Mouse (Mus musculus) CH12.LX (cell line): ENCODE results near the gene Nwd1. TPM values are rescaled to one million over a fixed set of nuclear protein-coding genes. Genes with fewer than 3 reads are reported as not detected.

Source experiments
- DNase-seq: peaks from one replicate; pipeline ENCODE4 v3.0.0-alpha.2; 2013; ENCODE audit errors: extremely low read depth
- H3K27ac ChIP-seq: 2 replicates; pipeline ENCODE4 v1.5.1; 2012; ENCODE audit warnings: low read depth, mild to moderate bottlenecking, control low read depth, moderate library complexity; ENCODE audit not compliant: insufficient read depth
- H3K27me3 ChIP-seq: replicated peaks from 2 replicates; pipeline ENCODE3; 2012; ENCODE audit warnings: inconsistent platforms
- H3K36me3 ChIP-seq, 2 experiments: replicated peaks in 1 of 2; 2 replicates each; pipeline versions ENCODE3 to v1.6.1; 2012; ENCODE audit warnings: inconsistent platforms in 1 of 2, low read length in 1 of 2, mild to moderate bottlenecking in 1 of 2, mixed read lengths in 1 of 2, moderate library complexity in 1 of 2; ENCODE audit not compliant: control insufficient read depth in 1 of 2, insufficient read depth in 1 of 2
- H3K4me1 ChIP-seq, 2 experiments: 2 replicates each; pipeline ENCODE4 v1.6.1; 2012; ENCODE audit warnings: inconsistent platforms in 1 of 2, moderate library complexity in 1 of 2; ENCODE audit not compliant: insufficient read depth in 2 of 2, control insufficient read depth in 1 of 2
- H3K4me2 ChIP-seq: 2 replicates; pipeline ENCODE4 v1.6.1; 2012; ENCODE audit warnings: low read depth, mild to moderate bottlenecking, control low read depth; ENCODE audit not compliant: poor library complexity, insufficient read depth, severe bottlenecking
- H3K4me3 ChIP-seq, 3 experiments: fragments of 150-350 bp in 1 of 3; sonication (generic) in 1 of 3; replicated peaks in 1 of 3; 2 replicates each; pipeline versions ENCODE3 to v1.5.1; 2011 to 2012; ENCODE audit warnings: low read depth in 2 of 3, low read length in 2 of 3, mild to moderate bottlenecking in 2 of 3, moderate library complexity in 2 of 3, control low read depth in 1 of 3, improper control_type of control experiment in 1 of 3, inconsistent platforms in 1 of 3, mixed read lengths in 1 of 3; ENCODE audit not compliant: poor library complexity in 1 of 3
- H3K79me2 ChIP-seq: replicated peaks from 2 replicates; pipeline ENCODE4 v1.6.1; 2012; ENCODE audit warnings: mild to moderate bottlenecking, moderate library complexity; ENCODE audit not compliant: control insufficient read depth, poor library complexity, insufficient read depth, severe bottlenecking; ENCODE audit errors: extremely low read depth
- H3K9ac ChIP-seq: 2 replicates; pipeline ENCODE4 v1.6.1; 2012; ENCODE audit warnings: low read depth, mild to moderate bottlenecking, control low read depth, moderate library complexity; ENCODE audit not compliant: insufficient read depth
- H3K9me3 ChIP-seq: replicated peaks from 2 replicates; pipeline ENCODE3; 2012; ENCODE audit warnings: low read length, inconsistent platforms, mixed read lengths
- BHLHE40 ChIP-seq: IDR thresholded peaks from 2 replicates; pipeline ENCODE4 v1.6.1; 2011; ENCODE audit warnings: mild to moderate bottlenecking, low read depth, low read length, improper control_type of control experiment
- CTCF ChIP-seq, 2 experiments: IDR thresholded peaks in 1 of 2; conservative IDR thresholded peaks in 1 of 2; 2 replicates each; pipeline ENCODE4 v1.5.1; 2011 to 2012; ENCODE audit warnings: low read depth in 2 of 2, low read length in 2 of 2, improper control_type of control experiment in 1 of 2, inconsistent platforms in 1 of 2, mild to moderate bottlenecking in 1 of 2, moderate library complexity in 1 of 2
- ELF1 ChIP-seq: IDR thresholded peaks from 2 replicates; pipeline ENCODE4 v1.6.1; 2014; ENCODE audit warnings: low read depth, mild to moderate bottlenecking, inconsistent platforms, low read length, improper control_type of control experiment
- EP300 ChIP-seq: IDR thresholded peaks from 2 replicates; pipeline ENCODE4 v1.6.1; 2011; ENCODE audit warnings: low read length, improper control_type of control experiment
- GABPA ChIP-seq: IDR thresholded peaks from 2 replicates; pipeline ENCODE4 v1.6.1; 2012; ENCODE audit warnings: low read depth, low read length, improper control_type of control experiment, inconsistent platforms; ENCODE audit not compliant: insufficient replicate concordance
- JUN ChIP-seq: IDR thresholded peaks from 2 replicates; pipeline ENCODE4 v1.6.1; 2011; ENCODE audit warnings: low read depth, mild to moderate bottlenecking, low read length, improper control_type of control experiment, moderate library complexity; ENCODE audit not compliant: insufficient read depth
- JUND ChIP-seq: conservative IDR thresholded peaks from 2 replicates; pipeline ENCODE4 v1.6.1; 2011; ENCODE audit warnings: low read depth, low read length, improper control_type of control experiment
- MEF2A ChIP-seq: IDR thresholded peaks from 2 replicates; pipeline ENCODE4 v1.6.1; 2014; ENCODE audit warnings: low read depth, mild to moderate bottlenecking, inconsistent platforms, low read length, improper control_type of control experiment, borderline replicate concordance
- POLR2A ChIP-seq: IDR thresholded peaks from 2 replicates; pipeline ENCODE4 v1.6.1; 2011; ENCODE audit warnings: low read depth, mild to moderate bottlenecking, improper control_type of control experiment, low read length
- POLR2AphosphoS2 ChIP-seq: IDR thresholded peaks from 2 replicates; pipeline ENCODE4 v1.6.1; 2011; ENCODE audit warnings: low read depth, low read length, improper control_type of control experiment
- RAD21 ChIP-seq: IDR thresholded peaks from 2 replicates; pipeline ENCODE4 v1.6.1; 2011; ENCODE audit warnings: low read depth, mild to moderate bottlenecking, low read length, improper control_type of control experiment, moderate library complexity
- RCOR1 ChIP-seq: conservative IDR thresholded peaks from 2 replicates; pipeline ENCODE4 v1.6.1; 2012; ENCODE audit warnings: low read depth, mild to moderate bottlenecking, inconsistent platforms, low read length, improper control_type of control experiment
- SIN3A ChIP-seq: IDR thresholded peaks from 2 replicates; pipeline ENCODE4 v1.6.1; 2012; ENCODE audit warnings: low read length, improper control_type of control experiment, inconsistent platforms
- SMC3 ChIP-seq: IDR thresholded peaks from 2 replicates; pipeline ENCODE4 v1.6.1; 2011; ENCODE audit warnings: low read depth, low read length, improper control_type of control experiment
- TCF12 ChIP-seq: IDR thresholded peaks from 2 replicates; pipeline ENCODE4 v1.6.1; 2014; ENCODE audit warnings: low read depth, mild to moderate bottlenecking, inconsistent platforms, low read length, improper control_type of control experiment
- UBTF ChIP-seq: IDR thresholded peaks from 2 replicates; pipeline ENCODE4 v1.6.1; 2012; ENCODE audit warnings: low read depth, mild to moderate bottlenecking, inconsistent platforms, low read length, improper control_type of control experiment, moderate library complexity
- USF2 ChIP-seq: conservative IDR thresholded peaks from 2 replicates; pipeline ENCODE4 v1.6.1; 2011; ENCODE audit warnings: low read depth, low read length, improper control_type of control experiment
- ZKSCAN1 ChIP-seq: IDR thresholded peaks from 2 replicates; pipeline ENCODE4 v1.6.1; 2012; ENCODE audit warnings: low read depth, inconsistent platforms, low read length, improper control_type of control experiment, borderline replicate concordance
- ZNF384 ChIP-seq: IDR thresholded peaks from 2 replicates; pipeline ENCODE4 v1.6.1; 2012; ENCODE audit warnings: low read depth, low read length, improper control_type of control experiment, inconsistent platforms
- dilution Hi-C: fragments of 300-500 bp; cut with MboI; formaldehyde crosslinking; loops from 2 replicates; pipeline ENCODE4 v1.14.3; 2020; ENCODE audit warnings: low sequenced_read_pairs; ENCODE audit not compliant: extremely low pct_unique_long_range_greater_than_20kb, extremely low pct_ligation_motif_present
- in situ Hi-C: fragments of 300-500 bp; cut with MboI; formaldehyde crosslinking; loops from 3 replicates; pipeline ENCODE4 v1.14.3; 2019; ENCODE audit warnings: low sequenced_read_pairs, low pct_ligation_motif_present, low pct_unique_long_range_greater_than_20kb, mixed read lengths
- polyA plus RNA-seq: library from polyadenylated mRNA; unstranded; fragments of >175 nt; gene quantifications from 2 replicates; pipeline ENCODE4 v1.2.1, GENCODE M21; 2012; ENCODE audit warnings: low read depth; ENCODE audit not compliant: insufficient read length
- total RNA-seq, 2 experiments: library from RNA; depleted of rRNA; stranded (reverse); fragments of 300-350 nt in 1 of 2; fragments of >200 nt in 1 of 2; gene quantifications; 2 replicates each; pipeline ENCODE4 v1.2.3; 2012 to 2014

Nwd1 gene
- total and polyA plus RNA-seq, 3 experiments, result 0.04 TPM; not detected in 2

- no peak for TF ChIP-seq TCF12
- TF ChIP-seq CTCF (conservative IDR thresholded peaks at IDR 0.05 in 1 of 2, IDR thresholded peaks at IDR 0.05 in 1 of 2; ENCODE audit: low read depth in 2 of 2, low read length in 2 of 2), result peak in 1 of 2 experiments; percentile 4; a peak in 1 of 4 replicates
- no peak for TF ChIP-seq UBTF
- TF ChIP-seq SIN3A, result no peak
- no peak overlapping the region for H3K27ac ChIP-seq
- dilution Hi-C loops, result no loop called here
- H3K9ac ChIP-seq, result no peak overlapping the region
- H3K9me3 ChIP-seq, result no peaks in the 10 kb centered on the region
- in situ Hi-C loops, result no loop called here
- no peaks in the 10 kb centered on the region for H3K36me3 ChIP-seq
- peaks cover 13% of the 10 kb centered on the region for H3K27me3 ChIP-seq
- H3K4me1 ChIP-seq, result peaks cover 5 to 9% of the 10 kb centered on the region in 2 experiments
- no peak overlapping the region for H3K4me2 ChIP-seq
- H3K79me2 ChIP-seq, result no peaks in the 10 kb centered on the region
- no peak for DNase-seq
- no peak overlapping the region for H3K4me3 ChIP-seq
Observed at GRCm38 (mm10) chr8:72668925-72669324, 22.4 kb downstream of the Nwd1 start.

- Histone ChIP-seq H3K27me3 (no peaks in the 10 kb centered on the region), H3K4me2 (no peak overlapping the region), H3K4me3 (no peak overlapping the region), H3K9me3 (no peaks in the 10 kb centered on the region), H3K9ac (no peak overlapping the region), H3K36me3 (no peaks in the 10 kb centered on the region), H3K27ac (no peak overlapping the region), H3K4me1 (peaks cover 7 to 21% of the 10 kb centered on the region in 2 experiments), H3K79me2 (no peaks in the 10 kb centered on the region)
- no peak for TF ChIP-seq UBTF
- TF ChIP-seq SMC3, result peak; percentile 25
- TF ChIP-seq POLR2A, result no peak
- no peak; the same call in 1 of the 2 replicates for TF ChIP-seq RAD21
- no peak for TF ChIP-seq GABPA
- peak in 1 of 2 experiments; percentile 58; a peak in 2 of 4 replicates for TF ChIP-seq CTCF (conservative IDR thresholded peaks at IDR 0.05 in 1 of 2, IDR thresholded peaks at IDR 0.05 in 1 of 2; ENCODE audit: low read depth in 2 of 2, low read length in 2 of 2)
- TF ChIP-seq MEF2A, result no peak
- DNase-seq, result no peak
- dilution Hi-C loops, result no loop called here
- in situ Hi-C loops, result no loop called here
Observed at GRCm38 (mm10) chr8:72672802-72673201, 26.3 kb downstream of the Nwd1 start.

- Histone ChIP-seq H3K4me3 (no peak overlapping the region), H3K9ac (no peak overlapping the region), H3K27me3 (no peaks in the 10 kb centered on the region), H3K79me2 (no peaks in the 10 kb centered on the region), H3K27ac (no peak overlapping the region), H3K36me3 (no peaks in the 10 kb centered on the region), H3K4me2 (no peak overlapping the region), H3K4me1 (peaks cover 7 to 21% of the 10 kb centered on the region in 2 experiments), H3K9me3 (no peaks in the 10 kb centered on the region)
- no peak for DNase-seq
- in situ Hi-C loops, result no loop called here
- dilution Hi-C loops, result no loop called here
- TF ChIP-seq RAD21 (peak; percentile 13), JUND (no peak), MEF2A (no peak), ZNF384 (no peak), BHLHE40 (no peak), EP300 (no peak), CTCF (conservative IDR thresholded peaks at IDR 0.05 in 1 of 2, IDR thresholded peaks at IDR 0.05 in 1 of 2; ENCODE audit: low read depth in 2 of 2, low read length in 2 of 2) (peak in 1 of 2 experiments; percentile 61; a peak in 2 of 4 replicates), ZKSCAN1 (no peak), GABPA (no peak), SMC3 (peak; percentile 34), USF2 (no peak), JUN (no peak), SIN3A (no peak), RCOR1 (no peak), POLR2AphosphoS2 (no peak), ELF1 (peak; percentile 77)
Observed at GRCm38 (mm10) chr8:72674184-72674583, 27.7 kb downstream of the Nwd1 start.
